In the genomic region with DNA sequence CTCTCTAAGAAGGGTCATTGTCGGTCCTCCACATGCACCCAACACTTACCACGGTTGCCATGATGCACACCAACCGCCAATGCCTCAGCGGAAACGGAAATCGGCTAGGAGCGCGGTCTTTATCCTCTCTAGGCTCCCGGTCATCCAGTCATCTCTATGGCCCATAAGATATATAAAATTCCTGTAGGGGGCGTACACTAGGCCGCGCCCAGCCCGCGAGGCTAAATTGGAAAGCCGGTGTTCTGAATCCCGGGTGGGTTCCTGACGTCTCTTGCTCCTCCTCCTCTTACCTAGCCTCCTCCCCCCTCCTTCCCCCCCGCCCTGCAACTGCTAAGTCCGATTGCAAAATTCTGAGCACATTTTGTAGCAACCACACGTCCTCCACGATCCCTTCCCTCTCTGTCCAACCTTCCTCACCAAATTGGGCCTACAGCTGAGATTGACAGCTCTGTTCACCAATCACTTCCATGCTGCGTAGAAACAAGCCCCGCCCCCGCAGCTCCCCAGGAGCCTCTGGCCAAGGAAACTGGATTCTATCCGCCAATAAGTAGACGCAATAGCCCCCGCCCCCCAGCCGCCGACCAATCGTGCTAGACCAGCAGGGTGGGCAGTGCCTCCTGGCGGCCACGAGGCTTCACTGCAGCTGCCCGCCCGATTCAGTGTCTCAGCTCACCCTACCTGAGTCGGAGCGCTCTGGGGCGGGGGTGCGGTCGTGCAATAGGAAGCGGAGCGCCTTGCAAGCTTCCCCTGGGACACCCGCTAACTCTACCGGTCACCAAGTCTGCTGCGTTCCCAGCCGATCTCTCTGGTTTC, we compare ENCODE assay signal across 8 mouse cellular contexts. TPM values are rescaled to one million over a fixed set of nuclear protein-coding genes. Genes with fewer than 3 reads are reported as not detected.
DNase-seq lines count a peak whose midpoint lies in the region; ATAC-seq and TF ChIP-seq lines count a peak whose summit lies in the region.

A gene (plus strand): TSS at position 642 of the 813 bp plus-strand sequence.

- H3K4me3 ChIP-seq in C2C12 (ENCODE audit: insufficient read depth, poor library complexity, severe bottlenecking) (peak within 1 kb of the TSS; percentile 89), myocyte (peak within 1 kb of the TSS; percentile 92)
- peak within 1 kb of the TSS; percentile 85 for H3K4me3 ChIP-seq in erythroblast, embryonic 14.5 days (replicated peaks)
- peak within 1 kb of the TSS; percentile 86 for H3K4me3 ChIP-seq in heart, embryonic 11.5 days (ENCODE audit: low read depth, low read length)
- peak within 1 kb of the TSS; percentile 67 for H3K4me3 ChIP-seq in kidney, embryonic 16.5 days (ENCODE audit: low read length)
- H3K4me3 ChIP-seq in liver, adult 2 months (ENCODE audit: insufficient read depth, low read depth, low read length), result peak within 1 kb of the TSS; percentile 61

- peak; percentile 63; the same call in 1 of the 2 replicates for TF ChIP-seq POLR2A in brain, embryonic 14.5 days (IDR thresholded peaks at IDR 0.05; ENCODE audit: borderline replicate concordance, extremely low read depth, insufficient read depth, insufficient read length, poor library complexity, severe bottlenecking)
- peak; percentile 61; the same call in 1 of the 2 replicates for TF ChIP-seq POLR2A in liver, adult 2 months (IDR thresholded peaks at IDR 0.05; ENCODE audit: extremely low read depth, insufficient read depth, low read length)
- peak; percentile 84 for TF ChIP-seq POLR2A in myocyte (IDR thresholded peaks at IDR 0.05; ENCODE audit: insufficient read length, low read depth)

- peak within 1 kb of the TSS; percentile 96 for H3K4me2 ChIP-seq in heart, embryonic 11.5 days
- H3K4me2 ChIP-seq in kidney, embryonic 16.5 days (replicated peaks; ENCODE audit: low read depth, low read length), result peak within 1 kb of the TSS; percentile 72
- H3K4me2 ChIP-seq in myocyte (ENCODE audit: low read depth), result peak within 1 kb of the TSS; percentile 96

- H3K79me3 ChIP-seq in C2C12 (ENCODE audit: low read depth), result peaks cover 36% of the 10 kb centered on the region

- H3K9me3 ChIP-seq in erythroblast, embryonic 14.5 days (ENCODE audit: control insufficient read depth, low read length), result no peaks in the 10 kb centered on the region
- H3K9me3 ChIP-seq in heart, embryonic 11.5 days (replicated peaks; ENCODE audit: control insufficient read depth, low read length), result no peaks in the 10 kb centered on the region
- no peaks in the 10 kb centered on the region for H3K9me3 ChIP-seq in kidney, embryonic 16.5 days (ENCODE audit: low read length)

- H3K4me1 ChIP-seq in erythroblast, embryonic 14.5 days (ENCODE audit: control insufficient read depth), result peaks cover 53% of the 10 kb centered on the region
- H3K4me1 ChIP-seq in heart, embryonic 11.5 days (ENCODE audit: control insufficient read depth, insufficient read depth, low read length), result peaks cover 38% of the 10 kb centered on the region
- H3K4me1 ChIP-seq in kidney, embryonic 16.5 days (ENCODE audit: insufficient read depth, low read length), result peaks cover 36% of the 10 kb centered on the region
- H3K4me1 ChIP-seq in liver, adult 2 months (ENCODE audit: control insufficient read depth, insufficient read depth, low read length), result peaks cover 14% of the 10 kb centered on the region

- H3K79me2 ChIP-seq in C2C12 (ENCODE audit: control insufficient read depth, insufficient read depth) (peaks cover 75% of the 10 kb centered on the region), myocyte (ENCODE audit: control insufficient read depth, insufficient read depth) (peaks cover 62% of the 10 kb centered on the region)
- H3K79me2 ChIP-seq in liver, adult 2 months (ENCODE audit: control insufficient read depth, insufficient read depth, low read length), result peaks cover 12% of the 10 kb centered on the region; the same call in 1 of the 2 replicates

- peak within 1 kb of the TSS; percentile 95 for H3K9ac ChIP-seq in heart, embryonic 11.5 days (ENCODE audit: low read depth, low read length)
- H3K9ac ChIP-seq in kidney, embryonic 16.5 days (replicated peaks; ENCODE audit: low read length), result peak within 1 kb of the TSS; percentile 85
- H3K9ac ChIP-seq in liver, adult 2 months (ENCODE audit: low read depth, low read length), result peak within 1 kb of the TSS; percentile 72

- H3K36me3 ChIP-seq in C2C12 (ENCODE audit: control insufficient read depth, insufficient read depth), result peaks cover 13% of the 10 kb centered on the region
- H3K36me3 ChIP-seq in erythroblast, embryonic 14.5 days (ENCODE audit: control insufficient read depth), result peaks cover 35% of the 10 kb centered on the region
- peaks cover 6% of the 10 kb centered on the region; the same call in 1 of the 2 replicates for H3K36me3 ChIP-seq in heart, embryonic 11.5 days (ENCODE audit: control insufficient read depth, insufficient read depth, low read length)
- H3K36me3 ChIP-seq in kidney, embryonic 16.5 days (ENCODE audit: insufficient read depth, low read length), result peaks cover 25% of the 10 kb centered on the region
- H3K36me3 ChIP-seq in liver, adult 2 months (ENCODE audit: control insufficient read depth, insufficient read depth, low read length), result no peaks in the 10 kb centered on the region
- peaks cover 7% of the 10 kb centered on the region for H3K36me3 ChIP-seq in myocyte (ENCODE audit: control insufficient read depth, insufficient read depth)
- peaks cover 3% of the 10 kb centered on the region; the same call in 1 of the 2 replicates for H3K36me3 ChIP-seq in splenic B cell, adult 2 months (ENCODE audit: control insufficient read depth, insufficient read depth, low read length, poor library complexity, severe bottlenecking)

- ATAC-seq in heart, embryonic 11.5 days (replicated peaks; ENCODE audit: insufficient number of reproducible peaks, low FRiP score, low TSS enrichment), result peak; percentile 93
- ATAC-seq in kidney, embryonic 16.5 days (ENCODE audit: low FRiP score, low TSS enrichment), result peak; percentile 97

- H3K27me3 ChIP-seq in C2C12 (ENCODE audit: control insufficient read depth, insufficient read depth, insufficient read length), result no peaks in the 10 kb centered on the region
- H3K27me3 ChIP-seq in erythroblast, embryonic 14.5 days (ENCODE audit: control insufficient read depth), result peaks cover 11% of the 10 kb centered on the region
- H3K27me3 ChIP-seq in heart, embryonic 11.5 days (ENCODE audit: control insufficient read depth, insufficient read depth, low read length), result no peaks in the 10 kb centered on the region
- H3K27me3 ChIP-seq in kidney, embryonic 16.5 days (ENCODE audit: insufficient read depth, low read length), result no peaks in the 10 kb centered on the region
- H3K27me3 ChIP-seq in liver, adult 2 months (ENCODE audit: control insufficient read depth, insufficient read depth, low read length), result no peaks in the 10 kb centered on the region
- H3K27me3 ChIP-seq in myocyte (ENCODE audit: control insufficient read depth, insufficient read depth, insufficient read length), result no peaks in the 10 kb centered on the region
- H3K27me3 ChIP-seq in splenic B cell, adult 2 months (ENCODE audit: control insufficient read depth, insufficient read depth, low read length, poor library complexity, severe bottlenecking), result no peaks in the 10 kb centered on the region

- H3ac ChIP-seq in C2C12 (ENCODE audit: control insufficient read depth, insufficient read length, low read depth) (peak within 1 kb of the TSS; percentile 91), myocyte (ENCODE audit: control insufficient read depth, insufficient read length) (peak within 1 kb of the TSS; percentile 15)

- WGBS in heart, embryonic 11.5 days (ENCODE audit: insufficient replicate concordance), result 1% methylated on average over 45 of the region's 45 CpGs
- under 1% methylated on average over 45 of the region's 45 CpGs for WGBS in kidney, embryonic 16.5 days
- WGBS in liver, adult 2 months, result 1% methylated on average over 45 of the region's 45 CpGs

- TF ChIP-seq CTCF in C2C12 (IDR thresholded peaks at IDR 0.05; ENCODE audit: control insufficient read depth, insufficient read depth, insufficient read length), result peak; percentile 98
- TF ChIP-seq CTCF in brain, embryonic 14.5 days (IDR thresholded peaks at IDR 0.05; ENCODE audit: borderline replicate concordance, extremely low read depth, insufficient read depth, insufficient read length), result peak; percentile 99
- TF ChIP-seq CTCF in liver, adult 2 months (IDR thresholded peaks at IDR 0.05; ENCODE audit: low read depth, low read length), result peak; percentile 94

- peak; percentile 100 for DNase-seq in brain, embryonic 14.5 days (ENCODE audit: low read depth)
- DNase-seq in liver, adult 2 months (ENCODE audit: extremely low read depth, low read depth, low spot score), result peak; percentile 100
- peak; percentile 100 for DNase-seq in splenic B cell, adult 2 months (ENCODE audit: low read depth, low spot score)

- peak within 1 kb of the TSS; percentile 91 for H3K27ac ChIP-seq in heart, embryonic 11.5 days (ENCODE audit: low read depth, low read length)
- peak within 1 kb of the TSS; percentile 86 for H3K27ac ChIP-seq in kidney, embryonic 16.5 days (ENCODE audit: low read length)
- H3K27ac ChIP-seq in liver, adult 2 months (replicated peaks; ENCODE audit: insufficient read depth, low read depth, low read length), result peak within 1 kb of the TSS; percentile 11

TF ChIP-seq in C2C12, 6 proteins besides CTCF, POLR2A, EP300 and RAD21:
- TF ChIP-seq MAX (IDR thresholded peaks at IDR 0.05), result no peak
- peak; percentile 87 for TF ChIP-seq CEBPB (IDR thresholded peaks at IDR 0.05; ENCODE audit: low read depth)
- no peak for TF ChIP-seq USF1 (IDR thresholded peaks at IDR 0.05; ENCODE audit: low read depth)
- no peak for TF ChIP-seq MYOD1 (IDR thresholded peaks at IDR 0.05; ENCODE audit: control insufficient read depth, insufficient read length, low read depth)
- TF ChIP-seq MYOG (IDR thresholded peaks at IDR 0.05; ENCODE audit: control insufficient read depth, extremely low read depth, insufficient read length), result no peak

TF ChIP-seq in myocyte, 11 proteins besides CTCF, POLR2A, EP300 and RAD21 (continues in another document):
- TF ChIP-seq MAX (IDR thresholded peaks at IDR 0.05; ENCODE audit: low read depth) (no peak), CEBPB (IDR thresholded peaks at IDR 0.05; ENCODE audit: insufficient read depth, poor library complexity, severe bottlenecking) (peak; percentile 86), E2F4 (IDR thresholded peaks at IDR 0.05; ENCODE audit: insufficient read depth) (no peak), USF1 (IDR thresholded peaks at IDR 0.05; ENCODE audit: low read depth) (no peak), TCF3 (IDR thresholded peaks at IDR 0.05; ENCODE audit: insufficient read length, low read depth) (no peak), REST (IDR thresholded peaks at IDR 0.05; ENCODE audit: insufficient read depth, insufficient read length) (no peak), TCF12 (IDR thresholded peaks at IDR 0.05; ENCODE audit: insufficient read depth, poor library complexity, severe bottlenecking) (no peak)

RNA-seq across cellular contexts. Expression of the gene that starts here (rescaled TPM):
- polyA plus RNA-seq in C2C12 (2012; fragmentation: generic; extraction: Trizol), result 25.2 TPM
- 26.7 and 30.6 TPM in 2 replicates for polyA plus RNA-seq in brain, embryonic 14.5 days (2012; rRNA removed)
- polyA plus RNA-seq in erythroblast, embryonic 14.5 days (2012), result 0.09 and 0.12 TPM in 2 replicates
- 99.1 and 106 TPM in 2 replicates for polyA plus RNA-seq in heart, embryonic 11.5 days (2014; fragmentation: Nextera tagmentation; extraction: Ambion mirVana)
- polyA plus RNA-seq in kidney, embryonic 16.5 days (2015; fragmentation: Nextera tagmentation; extraction: Ambion mirVana), result 51.1 and 51.7 TPM in 2 replicates
- total RNA-seq in liver, adult 2 months (2014; rRNA removed), result 1.2 TPM in 2 replicates
- polyA plus RNA-seq in liver, adult 2 months (2012; rRNA removed), result 2.6 and 4.8 TPM in 2 replicates
- 125 TPM for polyA plus RNA-seq in myocyte (2012; fragmentation: generic; extraction: Trizol)

Comparison
In these comparisons a context has a peak if more than half of its experiments do, and no peak if none do; other contexts are left out.
1. Peak in every context shown above with its lines: DNase-seq, ATAC-seq, H3K4me3 ChIP-seq and H3K27ac ChIP-seq.
2. H3K27ac ChIP-seq: peak in every context shown above with its lines; median percentile 91 in heart, embryonic 11.5 days; 86 in kidney, embryonic 16.5 days; 11 in liver, adult 2 months.